Mouse (Mus musculus): ENCODE measurements at regions not wholly inside any gene's neighbourhood (a gene's known extent, or its start where the extent isn't known, plus 50 kb on each side); places are given as distances from the start of the nearest gene placed in this dataset.
A peak's percentile ranks its signal among the peaks of the same experiment; 100 is the strongest.

GRCm38 (mm10) chr15:15329796-15330195 lies 1398.8 kb upstream of the Cdh9 start:
- no peaks in the 10 kb centered on the region for H3K27me3 ChIP-seq (ENCODE audit: control insufficient read depth, insufficient read depth, low read length)
- ATAC-seq (ENCODE audit: low FRiP score) (0 out of 2 replicates have a peak, but pooled peaks have one; percentile 42), DNase-seq (ENCODE audit: low spot score, missing footprints) (peak; percentile 90)
- H3K9ac ChIP-seq (ENCODE audit: low read length), result no peak overlapping the region
- no peaks in the 10 kb centered on the region for H3K4me1 ChIP-seq (ENCODE audit: control insufficient read depth, insufficient read depth, low read length)
- no peak overlapping the region for H3K4me2 ChIP-seq
- no peak overlapping the region for H3K27ac ChIP-seq (ENCODE audit: low read depth, low read length)
- no peak overlapping the region for H3K4me3 ChIP-seq (ENCODE audit: low read depth, low read length)
- H3K9me3 ChIP-seq (ENCODE audit: control insufficient read depth, low read length), result no peaks in the 10 kb centered on the region
- no peaks in the 10 kb centered on the region for H3K36me3 ChIP-seq (ENCODE audit: control insufficient read depth, insufficient read depth, low read length)
- WGBS, result 44% methylated on average over 2 of the region's 2 CpGs

GRCm38 (mm10) chr15:15331947-15332346 lies 1396.6 kb upstream of the Cdh9 start:
- no peak overlapping the region for H3K9ac ChIP-seq (ENCODE audit: low read length)
- no peak overlapping the region for H3K4me2 ChIP-seq
- no peaks in the 10 kb centered on the region for H3K36me3 ChIP-seq (ENCODE audit: control insufficient read depth, insufficient read depth, low read length)
- no peaks in the 10 kb centered on the region for H3K27me3 ChIP-seq (ENCODE audit: control insufficient read depth, insufficient read depth, low read length)
- DNase-seq (ENCODE audit: low spot score, missing footprints) (no peak), ATAC-seq (ENCODE audit: low FRiP score) (0 out of 2 replicates have a peak, but pooled peaks have one; percentile 57)
- H3K4me3 ChIP-seq (ENCODE audit: low read depth, low read length), result no peak overlapping the region
- no peaks in the 10 kb centered on the region for H3K9me3 ChIP-seq (ENCODE audit: control insufficient read depth, low read length)
- H3K4me1 ChIP-seq (ENCODE audit: control insufficient read depth, insufficient read depth, low read length), result no peaks in the 10 kb centered on the region
- H3K27ac ChIP-seq (ENCODE audit: low read depth, low read length), result no peak overlapping the region

DNA sequence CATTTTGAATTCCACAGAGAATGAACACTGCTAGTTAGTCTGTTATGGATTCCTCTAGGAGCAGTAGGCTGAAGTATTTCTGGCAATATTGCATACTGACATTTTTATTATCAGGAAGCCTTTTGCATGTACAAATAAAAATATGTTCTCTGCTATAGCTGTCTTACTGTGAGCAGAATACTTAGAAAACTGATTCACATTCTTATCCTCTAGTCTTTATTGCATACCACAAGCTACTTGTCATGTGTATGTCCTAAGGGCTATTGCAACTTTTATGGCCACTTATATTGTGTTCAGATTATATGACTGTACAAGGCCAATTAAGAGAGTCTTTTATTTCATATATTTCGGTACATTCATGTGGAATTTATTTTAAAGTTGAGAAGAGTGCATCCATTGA lies 1366.7 kb upstream of the Cdh9 start:
- H3K27me3 ChIP-seq (ENCODE audit: control insufficient read depth, insufficient read depth, low read length), result no peaks in the 10 kb centered on the region
- H3K27ac ChIP-seq (ENCODE audit: low read depth, low read length), result no peak overlapping the region
- no peaks in the 10 kb centered on the region for H3K36me3 ChIP-seq (ENCODE audit: control insufficient read depth, insufficient read depth, low read length)
- H3K9ac ChIP-seq (ENCODE audit: low read length), result no peak overlapping the region
- DNase-seq (ENCODE audit: low spot score, missing footprints) (no peak), ATAC-seq (ENCODE audit: low FRiP score) (no peak)
- no peak overlapping the region for H3K4me3 ChIP-seq (ENCODE audit: low read depth, low read length)
- no peak overlapping the region for H3K4me2 ChIP-seq
- no peaks in the 10 kb centered on the region for H3K4me1 ChIP-seq (ENCODE audit: control insufficient read depth, insufficient read depth, low read length)
- 80% methylated on average over 1 of the region's 1 CpGs for WGBS
- no peaks in the 10 kb centered on the region for H3K9me3 ChIP-seq (ENCODE audit: control insufficient read depth, low read length)

DNA sequence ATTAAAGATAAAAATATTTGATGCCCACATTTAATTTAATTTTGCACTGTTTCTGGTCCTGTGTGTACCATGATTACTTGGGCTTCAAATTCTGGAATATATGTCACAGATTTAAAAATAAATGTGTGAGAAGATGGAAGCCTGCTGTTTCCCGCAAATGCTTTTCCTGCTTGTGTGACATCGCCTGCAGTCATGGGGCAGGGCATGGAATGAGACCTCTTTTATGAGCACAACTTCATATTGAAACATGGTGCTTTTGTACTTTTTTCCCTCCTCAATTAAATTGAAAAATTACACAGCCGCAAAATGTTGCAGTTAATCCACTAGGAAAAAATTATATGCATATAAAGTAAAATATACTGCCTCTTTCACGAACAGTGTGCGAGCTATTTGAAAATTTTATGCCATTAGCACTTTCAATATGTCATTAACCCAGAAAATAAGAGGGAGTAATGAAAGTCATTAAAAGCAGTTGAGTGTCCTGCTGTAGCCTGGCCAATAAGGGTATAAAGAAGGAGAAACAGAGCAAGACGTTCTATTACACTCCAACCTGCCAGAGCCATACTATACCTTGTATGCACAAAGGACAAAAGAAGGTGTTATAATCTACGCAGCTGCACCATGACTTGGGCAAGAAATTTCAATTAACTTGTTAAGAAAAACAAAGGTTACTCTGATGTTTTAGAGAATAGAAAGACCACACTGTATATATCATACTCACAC lies 1336.1 kb upstream of the Cdh9 start:
- WGBS, result 92% methylated on average over 7 of the region's 7 CpGs
- ATAC-seq (ENCODE audit: low FRiP score), result no peak
- Histone ChIP-seq H3K9me3 (ENCODE audit: control insufficient read depth, low read length) (no peaks in the 10 kb centered on the region), H3K4me1 (ENCODE audit: control insufficient read depth, insufficient read depth, low read length) (no peaks in the 10 kb centered on the region), H3K4me3 (ENCODE audit: low read depth, low read length) (no peak overlapping the region), H3K9ac (ENCODE audit: low read length) (no peak overlapping the region), H3K4me2 (no peak overlapping the region), H3K36me3 (ENCODE audit: control insufficient read depth, insufficient read depth, low read length) (no peaks in the 10 kb centered on the region), H3K27me3 (ENCODE audit: control insufficient read depth, insufficient read depth, low read length) (no peaks in the 10 kb centered on the region), H3K27ac (ENCODE audit: low read depth, low read length) (no peak overlapping the region)
- no peak for DNase-seq (ENCODE audit: low spot score, missing footprints)
